Mouse (Mus musculus) left cerebral cortex, postnatal 4 days (tissue): Measurements from ENCODE around the gene Rmnd1. TPM values are rescaled to one million over a fixed set of nuclear protein-coding genes. Genes with fewer than 3 reads are reported as not detected.

Experiments
- DNase-seq: peaks from one replicate; pipeline ENCODE4 v3.0.0-alpha.2; 2022
- intact Hi-C: fragments of 180-260 bp; cut with DNase I; formaldehyde crosslinking; loops from one replicate; pipeline ENCODE4 v1.15.1; 2025
- total RNA-seq, 2 experiments: library from RNA; stranded (reverse); gene quantifications; 2 replicates each; pipeline ENCODE4 v1.2.3; 2021

Rmnd1 gene
- total RNA-seq, 2 experiments from 2014 or later, result 25.2 to 29.7 TPM

GRCm38 (mm10) chr10:4356640-4357039, 75.5 kb downstream of the Rmnd1 start:
- intact Hi-C loops, result no loop called here
- no peak for DNase-seq

GRCm38 (mm10) chr10:4355882-4356451, 76.2 kb downstream of the Rmnd1 start:
- no peak for DNase-seq
- intact Hi-C loops, result no loop called here

GRCm38 (mm10) chr10:4354371-4355260, 77.6 kb downstream of the Rmnd1 start:
- no peak for DNase-seq
- intact Hi-C loops, result no loop called here

Other genes with a start within 250 kb of the Rmnd1 start
- 10 to 100 TPM; 61.6 to 63.4 TPM for gene Akap12, start 166.0 kb downstream of the Rmnd1 start, total RNA-seq
- 10 to 100 TPM; 13.7 to 14.3 TPM for gene Zbtb2, start 44.3 kb downstream of the Rmnd1 start, total RNA-seq
- 10 to 100 TPM in 1 of 2 experiments, 1 to 10 TPM in 1; 9.9 to 10.8 TPM for gene Armt1, start 79 bp upstream of the Rmnd1 start, total RNA-seq
- gene Ccdc170, start 50.1 kb upstream of the Rmnd1 start, total RNA-seq, result under 1 TPM; 0.62 to 0.68 TPM
- 1 to 10 TPM; 3.5 to 3.9 TPM for gene Esr1, start 179.2 kb upstream of the Rmnd1 start, total RNA-seq